24 mouse cellular contexts compared by ENCODE assay signal in genomic region chr2:166635521-166635920, GRCm38 (mm10).
DNase-seq lines count a peak whose midpoint lies in the region; ATAC-seq lines count a peak whose summit lies in the region.
"Had no signal": no experiment of that assay in that cellular context is flagged by ENCODE, and none has a peak within 500 bp of the region (broad histone marks: within the 10 kb centered on the region; RNA-seq: fewer than 3 reads in every experiment).

No protein-coding gene starts in this region.

- no peaks in the 10 kb centered on the region for H3K27me3 ChIP-seq in hindbrain, embryonic 10.5 days (ENCODE audit: insufficient read depth, poor library complexity, severe bottlenecking)
- H3K27me3 ChIP-seq in hindbrain, embryonic 16.5 days (replicated peaks; ENCODE audit: control insufficient read depth, insufficient read depth, low read length) = no peaks in the 10 kb centered on the region
- H3K27me3 ChIP-seq in neural tube, embryonic 12.5 days (replicated peaks) = no peaks in the 10 kb centered on the region
- no peaks in the 10 kb centered on the region for H3K27me3 ChIP-seq in neural tube, embryonic 15.5 days (replicated peaks)
- H3K27me3 ChIP-seq: embryonic facial prominence, embryonic 15.5 days; forebrain, embryonic 15.5 days; intestine, embryonic 15.5 days; limb, embryonic 15.5 days had no signal

- H3K9ac ChIP-seq in hindbrain, embryonic 16.5 days (ENCODE audit: low read depth, low read length) = no peak overlapping the region
- 0 out of 2 replicates have a peak overlapping the region, but pooled peaks have one; percentile 17 for H3K9ac ChIP-seq in neural tube, embryonic 12.5 days
- H3K9ac ChIP-seq in neural tube, embryonic 15.5 days (replicated peaks) = no peak overlapping the region
- H3K9ac ChIP-seq: embryonic facial prominence, embryonic 15.5 days; forebrain, embryonic 15.5 days; intestine, embryonic 15.5 days; limb, embryonic 15.5 days; liver, embryonic 14.5 days; lung, embryonic 14.5 days had no signal

- H3K36me3 ChIP-seq in hindbrain, embryonic 10.5 days = peaks cover 80% of the 10 kb centered on the region
- H3K36me3 ChIP-seq in hindbrain, embryonic 16.5 days (ENCODE audit: control insufficient read depth, insufficient read depth, low read length) = peaks cover 7% of the 10 kb centered on the region
- H3K36me3 ChIP-seq in neural tube, embryonic 12.5 days = peaks cover 24% of the 10 kb centered on the region; the same call in 1 of the 2 replicates
- peaks cover under 1% of the 10 kb centered on the region; the same call in 1 of the 2 replicates for H3K36me3 ChIP-seq in neural tube, embryonic 15.5 days
- H3K36me3 ChIP-seq: forebrain, embryonic 15.5 days; intestine, embryonic 15.5 days had no signal

- 88% methylated on average over 10 of the region's 10 CpGs for WGBS in hindbrain, embryonic 10.5 days
- 80% methylated on average over 10 of the region's 10 CpGs for WGBS in hindbrain, embryonic 16.5 days
- WGBS in neural tube, embryonic 12.5 days = 89% methylated on average over 10 of the region's 10 CpGs
- WGBS in neural tube, embryonic 15.5 days = 91% methylated on average over 10 of the region's 10 CpGs

- peak overlapping the region; percentile 68 for H3K27ac ChIP-seq in hindbrain, embryonic 10.5 days
- H3K27ac ChIP-seq in hindbrain, embryonic 16.5 days (ENCODE audit: low read depth, low read length) = no peak overlapping the region
- H3K27ac ChIP-seq in neural tube, embryonic 12.5 days = no peak overlapping the region
- no peak overlapping the region for H3K27ac ChIP-seq in neural tube, embryonic 15.5 days (replicated peaks)
- H3K27ac ChIP-seq: embryonic facial prominence, embryonic 15.5 days; heart, embryonic 10.5 days; intestine, embryonic 15.5 days; limb, embryonic 15.5 days; liver, embryonic 14.5 days had no signal

- no peak for ATAC-seq in hindbrain, embryonic 16.5 days
- no peak for ATAC-seq in neural tube, embryonic 12.5 days (ENCODE audit: low FRiP score, low read depth)
- ATAC-seq in neural tube, embryonic 15.5 days (ENCODE audit: low FRiP score) = no peak
- ATAC-seq: activated CD4-positive, CD25-positive, alpha-beta regulatory T cell, adult 4 months; forebrain, embryonic 15.5 days; intestine, embryonic 15.5 days had no signal

- peak; percentile 27 for DNase-seq in cerebellum, adult 11 months
- no peak for DNase-seq in cerebellum, postnatal 25 days
- no peak for DNase-seq in hindbrain, embryonic 10.5 days (ENCODE audit: low spot score)
- DNase-seq in layer of hippocampus, adult 8-10 months (ENCODE audit: low spot score in 2 of 2) = peak; percentile 55 to 59
- no peak for DNase-seq in layer of hippocampus, adult 9-10 months (ENCODE audit: low spot score)
- DNase-seq: adrenal gland, adult 8-10 months; gastrocnemius, postnatal 10 days; kidney, adult 9 months; kidney, postnatal 14 days; lung, embryonic 14.5 days; midbrain, embryonic 14.5 days; thymus, adult 18-20 months; thymus, postnatal 36 days had no signal

- H3K4me1 ChIP-seq in hindbrain, embryonic 10.5 days (replicated peaks) = peaks cover 52% of the 10 kb centered on the region
- peaks cover 5% of the 10 kb centered on the region for H3K4me1 ChIP-seq in hindbrain, embryonic 16.5 days (ENCODE audit: control insufficient read depth, insufficient read depth, low read depth, low read length)
- peaks cover 31% of the 10 kb centered on the region for H3K4me1 ChIP-seq in neural tube, embryonic 12.5 days
- peaks cover 29% of the 10 kb centered on the region for H3K4me1 ChIP-seq in neural tube, embryonic 15.5 days

- H3K4me2 ChIP-seq in hindbrain, embryonic 16.5 days (ENCODE audit: low read length) = no peak overlapping the region
- no peak overlapping the region for H3K4me2 ChIP-seq in neural tube, embryonic 12.5 days (replicated peaks)
- no peak overlapping the region for H3K4me2 ChIP-seq in neural tube, embryonic 15.5 days
- H3K4me2 ChIP-seq: embryonic facial prominence, embryonic 15.5 days; forebrain, embryonic 15.5 days; intestine, embryonic 15.5 days; limb, embryonic 15.5 days; lung, embryonic 14.5 days had no signal

- no peak overlapping the region for H3K4me3 ChIP-seq in hindbrain, embryonic 10.5 days
- H3K4me3 ChIP-seq in hindbrain, embryonic 16.5 days (ENCODE audit: low read length) = no peak overlapping the region
- H3K4me3 ChIP-seq in neural tube, embryonic 12.5 days = no peak overlapping the region
- H3K4me3 ChIP-seq in neural tube, embryonic 15.5 days (replicated peaks) = no peak overlapping the region
- H3K4me3 ChIP-seq: embryonic facial prominence, embryonic 15.5 days; forebrain, embryonic 15.5 days; heart, embryonic 10.5 days; intestine, embryonic 15.5 days; limb, embryonic 15.5 days; myocyte had no signal

- 0 out of 2 replicates have a peak, but pooled peaks cover 5% of the 10 kb centered on the region for H3K9me3 ChIP-seq in hindbrain, embryonic 10.5 days
- H3K9me3 ChIP-seq in hindbrain, embryonic 16.5 days (ENCODE audit: control insufficient read depth, low read length) = no peaks in the 10 kb centered on the region
- H3K9me3 ChIP-seq in neural tube, embryonic 12.5 days = no peaks in the 10 kb centered on the region
- H3K9me3 ChIP-seq in neural tube, embryonic 15.5 days (replicated peaks) = no peaks in the 10 kb centered on the region
- H3K9me3 ChIP-seq: embryonic facial prominence, embryonic 15.5 days; forebrain, embryonic 15.5 days; heart, embryonic 10.5 days; intestine, embryonic 15.5 days; limb, embryonic 15.5 days had no signal

Comparison
In these comparisons a context has a peak if more than half of its experiments do, and no peak if none do; other contexts are left out.
1. DNase-seq: peak in cerebellum, adult 11 months (single experiment) and layer of hippocampus, adult 8-10 months (2 of 2); none in cerebellum, postnatal 25 days (0 of 2), hindbrain, embryonic 10.5 days (single experiment) and layer of hippocampus, adult 9-10 months (single experiment).